Mouse (Mus musculus): ENCODE measurements at regions not wholly inside any gene's neighbourhood (a gene's known extent, or its start where the extent isn't known, plus 50 kb on each side); places are given as distances from the start of the nearest gene placed in this dataset.

DNA sequence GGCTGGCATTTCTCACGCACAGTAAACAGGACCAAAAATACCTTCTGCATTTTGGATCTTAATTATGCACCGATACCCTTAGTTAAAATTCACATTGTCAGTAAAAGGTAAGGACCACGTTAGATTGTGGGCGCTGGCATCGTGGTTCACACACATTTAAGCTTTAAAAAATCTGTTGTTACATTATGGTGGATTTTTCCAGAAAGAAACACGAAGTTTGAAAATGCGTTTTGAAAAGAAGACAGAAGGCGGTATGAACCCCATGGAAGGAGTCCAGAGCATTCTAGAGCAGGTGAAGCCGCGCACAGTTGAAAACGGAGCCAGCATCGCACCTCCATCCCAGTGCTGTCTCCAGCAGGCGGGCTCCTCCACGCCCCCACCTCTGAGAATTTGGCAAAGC, 94.6 kb upstream of the Zfp64 start:
- TF ChIP-seq GATA1 (IDR thresholded peaks at IDR 0.05; ENCODE audit: low read length) (no peak), TAL1 (IDR thresholded peaks at IDR 0.05; ENCODE audit: low read length) (no peak)

Data from erythroblast, embryonic 14.5 days (primary cell).